Mouse (Mus musculus) megakaryocyte, embryonic 14.5 days (primary cell): ENCODE results near the gene Acp2.

Experiments used
- FLI1 ChIP-seq: IDR thresholded peaks from 2 replicates; pipeline ENCODE4 v1.6.1; 2012; ENCODE audit warnings: low read length, inconsistent platforms, mixed read lengths
- GATA1 ChIP-seq: IDR thresholded peaks from 3 replicates; pipeline ENCODE4 v1.6.1; 2012; ENCODE audit warnings: mixed read lengths, low read length, inconsistent platforms, borderline replicate concordance

- TF ChIP-seq GATA1 (no peak), FLI1 (no peak)
Observed at GRCm38 (mm10) chr2:91169587-91170322, 32.9 kb upstream of the Acp2 start.
